Mouse (Mus musculus) megakaryocyte, embryonic 14.5 days (primary cell): Measurements from ENCODE around the gene Ttc21a.

ENCODE experiments used
- FLI1 ChIP-seq: IDR thresholded peaks from 2 replicates; pipeline ENCODE4 v1.6.1; 2012; ENCODE audit warnings: low read length, inconsistent platforms, mixed read lengths
- GATA1 ChIP-seq: IDR thresholded peaks from 3 replicates; pipeline ENCODE4 v1.6.1; 2012; ENCODE audit warnings: mixed read lengths, low read length, inconsistent platforms, borderline replicate concordance

DNA sequence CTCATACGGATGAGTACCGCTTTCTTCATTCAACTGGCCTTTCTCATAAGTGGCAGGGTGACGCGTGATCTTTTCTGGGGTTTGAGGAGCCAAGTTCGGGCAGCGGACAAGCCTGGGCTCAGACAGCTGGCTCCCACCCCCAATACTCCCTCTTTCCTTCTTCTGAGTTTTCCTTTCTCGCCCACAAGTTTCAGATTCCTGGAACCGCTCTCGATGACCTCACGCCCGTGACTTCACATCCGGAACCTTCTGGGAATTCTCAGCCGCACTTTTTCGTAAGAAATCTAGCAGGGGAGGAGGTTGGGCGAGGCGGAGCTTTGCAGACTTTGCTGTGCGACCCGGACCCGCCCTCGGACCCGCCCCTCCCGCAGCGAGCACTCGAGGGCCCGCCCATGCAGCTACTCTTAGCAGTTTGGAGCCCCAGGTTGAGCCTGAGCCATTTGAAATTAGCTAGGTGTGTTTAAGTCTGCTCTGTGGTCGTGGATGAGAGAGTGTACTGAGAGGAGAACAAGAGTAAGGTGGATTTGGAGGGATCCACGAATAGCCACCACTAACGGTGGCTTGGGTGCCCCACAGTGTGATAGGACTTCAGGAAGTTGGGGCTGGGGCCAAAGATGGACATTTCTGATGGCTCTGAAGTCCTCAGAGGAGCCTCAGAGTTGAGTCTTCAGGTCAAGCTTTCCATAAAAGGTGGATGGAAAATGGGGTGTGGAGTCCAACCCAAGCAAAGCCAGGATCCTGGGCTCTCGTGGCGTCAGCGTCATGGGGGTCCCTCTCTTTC is 64.7 kb downstream of the Ttc21a start:
- TF ChIP-seq GATA1 (no peak), FLI1 (no peak)
